Mouse (Mus musculus) hematopoietic multipotent progenitor cell, adult 10-12 weeks (in vitro differentiated cells): ENCODE measurements around the gene Gadd45gip1. TPM values are rescaled to one million over a fixed set of nuclear protein-coding genes. Genes with fewer than 3 reads are reported as not detected.

Experiments
- polyA plus RNA-seq: library from polyadenylated mRNA; stranded (reverse); fragments of >175 nt; gene quantifications from 2 replicates; pipeline ENCODE4 v1.2.3, GENCODE M21; 2012; ENCODE audit warnings: low replicate concordance

Gadd45gip1 gene
- 27.9 and 40.8 TPM in 2 replicates for polyA plus RNA-seq

DNA sequence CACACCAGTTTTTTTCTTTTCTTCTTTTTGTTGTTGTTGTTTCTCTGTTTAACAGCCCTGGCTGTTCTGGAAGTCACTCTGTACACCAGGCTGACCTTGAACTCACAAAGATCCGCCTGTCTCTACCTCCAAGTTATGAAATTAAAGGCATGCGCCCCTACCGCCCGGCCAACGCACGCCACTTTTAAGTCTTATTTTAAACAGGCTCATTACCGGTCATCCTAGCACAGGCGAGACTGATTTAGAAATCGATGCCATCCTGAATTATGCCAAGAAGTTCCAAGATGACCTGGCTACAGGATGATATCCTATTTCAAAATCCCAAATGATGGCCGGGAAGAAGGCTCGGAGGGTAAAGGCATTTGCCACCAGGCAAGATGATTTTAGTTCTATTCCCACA lies at the start of gene Gadd45gip1:
TSS of gene Gadd45gip1 (plus strand) at position 33 of the 400 bp plus-strand sequence.

GRCm38 (mm10) chr8:84799999-84800831 lies 31.1 kb upstream of the Gadd45gip1 start, which contains the start of gene Nfix:
Nfix (minus strand) TSS chr8:84800344.

DNA sequence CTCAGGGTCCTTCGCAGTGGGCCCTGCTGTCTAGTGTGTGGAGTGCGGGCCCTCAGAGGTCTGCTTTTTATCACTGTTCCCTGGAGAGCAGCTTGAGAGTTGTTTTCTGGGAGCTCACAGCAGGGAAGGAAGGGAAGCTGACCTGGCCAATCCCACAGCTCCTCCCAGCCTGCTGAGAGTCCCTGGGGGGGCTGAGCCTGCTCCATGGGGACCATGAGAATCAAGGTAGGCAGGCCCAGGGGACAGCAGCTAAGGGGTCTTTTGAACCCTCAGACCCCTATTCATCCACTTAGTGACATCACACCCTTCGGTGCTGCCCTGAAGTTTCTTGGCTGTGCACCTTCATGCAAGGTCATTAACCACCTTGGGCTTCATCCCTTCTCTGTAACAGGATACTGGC lies 8.6 kb upstream of the Gadd45gip1 start, which contains the start of gene Dand5:
TSS of gene Dand5 (minus strand) at position 101 of the 400 bp plus-strand sequence.

DNA sequence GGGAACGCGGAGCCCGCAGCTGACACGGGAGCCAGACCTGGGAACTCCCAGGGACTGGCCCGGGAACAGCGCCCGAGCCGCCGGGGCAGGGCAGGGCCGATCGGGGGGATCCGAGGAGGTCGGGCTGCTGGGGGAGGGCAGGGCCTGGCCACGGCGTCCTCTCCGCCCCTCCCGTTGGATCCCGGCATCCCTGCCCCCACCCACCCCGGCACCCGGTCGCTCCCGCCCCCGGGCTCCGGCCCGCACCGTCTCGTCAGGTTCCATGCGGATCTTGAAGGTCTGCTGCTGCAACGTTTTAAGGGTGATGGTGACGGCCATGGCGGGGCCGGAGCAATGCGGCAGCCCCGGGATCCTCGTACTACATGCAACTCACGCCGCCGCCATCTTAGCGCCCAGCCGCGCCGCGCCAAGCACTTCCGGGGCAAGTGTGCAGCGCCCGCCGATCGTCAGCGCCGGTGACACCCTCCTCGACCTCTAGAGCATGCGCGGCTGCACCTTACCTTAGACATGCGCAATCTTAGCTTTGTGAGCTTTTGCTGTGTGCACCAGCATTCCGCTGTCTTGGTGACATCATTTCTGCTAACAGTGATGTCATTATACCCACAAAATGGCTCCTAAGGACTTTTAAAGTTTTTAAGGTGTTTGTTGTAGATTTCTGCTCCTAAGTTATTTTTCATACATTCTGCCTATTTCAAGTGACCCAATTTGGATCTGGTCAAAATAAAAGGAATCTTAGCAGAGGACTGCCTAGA lies 9.1 kb downstream of the Gadd45gip1 start, which contains the start of gene Rad23a:
TSS of gene Rad23a (minus strand) at position 418 of the 752 bp plus-strand sequence.

DNA sequence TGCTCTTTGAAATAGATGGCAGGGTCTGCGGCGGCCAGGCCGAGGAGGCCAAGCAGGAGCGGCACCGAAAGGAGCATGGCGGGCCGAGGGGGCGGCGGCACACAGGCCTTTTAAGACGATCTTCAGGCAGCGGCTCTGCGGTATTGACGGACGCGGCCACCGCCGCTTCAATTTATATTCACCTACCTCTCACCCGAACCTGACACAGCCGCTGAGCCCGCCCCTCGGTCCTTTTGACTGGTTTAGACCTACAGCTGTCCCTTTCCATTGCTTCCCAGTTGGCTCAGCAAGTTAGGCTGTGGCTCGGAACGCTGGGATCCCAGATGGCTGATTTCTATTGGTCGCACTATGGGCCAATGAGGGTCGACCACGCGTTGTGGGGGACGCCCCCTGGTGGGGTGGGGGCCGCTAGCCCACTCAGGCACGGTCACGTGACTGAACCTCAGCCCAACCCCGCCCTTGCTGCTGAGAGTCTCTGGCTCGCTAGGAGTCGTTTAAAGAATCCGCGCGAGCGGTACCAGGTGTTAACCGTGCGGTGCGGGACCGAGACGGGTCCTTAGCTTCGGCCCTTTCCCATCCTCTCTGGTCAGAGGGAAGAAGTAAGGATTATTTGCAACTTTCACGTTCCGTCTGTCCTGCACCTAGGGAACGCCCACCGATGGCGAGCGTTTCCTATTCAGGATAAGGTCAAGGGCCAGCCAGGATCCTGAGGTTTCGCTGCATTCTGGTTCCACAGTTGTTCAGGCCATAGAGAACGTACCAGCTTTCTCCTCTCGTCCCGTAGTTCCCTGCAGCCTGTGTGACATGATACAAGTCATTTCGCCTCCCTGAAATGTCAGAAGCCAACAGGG lies 15.6 kb downstream of the Gadd45gip1 start, which contains the start of gene Calr:
TSS of gene Calr (minus strand) at position 213 of the 851 bp plus-strand sequence.

GRCm38 (mm10) chr8:84856864-84857441 lies 25.6 kb downstream of the Gadd45gip1 start, which contains the start of gene Farsa:
Farsa (plus strand) TSS chr8:84856989.

GRCm38 (mm10) chr8:84871376-84872308 lies 40.3 kb downstream of the Gadd45gip1 start, which contains the start of gene Syce2:
Syce2 (plus strand) TSS chr8:84872111.

Other genes starting within 250 kb of the Gadd45gip1 start
- gene Ier2, start 168.7 kb upstream of the Gadd45gip1 start, polyA plus RNA-seq: 110 and 415 TPM in 2 replicates
- 148 and 293 TPM in 2 replicates for gene Trmt1, start 145.2 kb upstream of the Gadd45gip1 start, polyA plus RNA-seq
- 94.0 and 104 TPM in 2 replicates for gene Nacc1, start 143.7 kb upstream of the Gadd45gip1 start, polyA plus RNA-seq
- 180 and 253 TPM in 2 replicates for gene Lyl1, start 130.1 kb upstream of the Gadd45gip1 start, polyA plus RNA-seq
- 24.7 and 29.3 TPM in 2 replicates for gene G430095P16Rik, start 108.5 kb upstream of the Gadd45gip1 start, polyA plus RNA-seq
- gene Nfix, start 31.2 kb upstream of the Gadd45gip1 start, polyA plus RNA-seq: 27.0 and 31.4 TPM in 2 replicates
- 1.8 and 2.7 TPM in 2 replicates for gene Dand5, start 8.7 kb upstream of the Gadd45gip1 start, polyA plus RNA-seq
- 457 and 479 TPM in 2 replicates for gene Rad23a, start 9.1 kb downstream of the Gadd45gip1 start, polyA plus RNA-seq
- 286 and 333 TPM in 2 replicates for gene Calr, start 15.4 kb downstream of the Gadd45gip1 start, polyA plus RNA-seq
- gene Farsa, start 25.5 kb downstream of the Gadd45gip1 start, polyA plus RNA-seq: 28.3 and 50.1 TPM in 2 replicates
- gene Syce2, start 40.6 kb downstream of the Gadd45gip1 start, polyA plus RNA-seq: 12.7 and 13.2 TPM in 2 replicates
- gene Gcdh, start 62.4 kb downstream of the Gadd45gip1 start, polyA plus RNA-seq: 22.8 and 49.5 TPM in 2 replicates
- gene Klf1, start 70.4 kb downstream of the Gadd45gip1 start, polyA plus RNA-seq: 15.8 and 107 TPM in 2 replicates
- 13.7 and 72.9 TPM in 2 replicates for gene Dnase2a, start 77.0 kb downstream of the Gadd45gip1 start, polyA plus RNA-seq
- 1.4 and 2.3 TPM in 2 replicates for gene Mast1, start 105.8 kb downstream of the Gadd45gip1 start, polyA plus RNA-seq
- not detected in 2 replicates for gene Rtbdn, start 115.5 kb downstream of the Gadd45gip1 start, polyA plus RNA-seq
- gene Gm49661, start 137.9 kb downstream of the Gadd45gip1 start, polyA plus RNA-seq: not detected in 2 replicates
- gene Prdx2, start 138.1 kb downstream of the Gadd45gip1 start, polyA plus RNA-seq: 10.7 and 94.5 TPM in 2 replicates
- gene Rnaseh2a, start 138.2 kb downstream of the Gadd45gip1 start, polyA plus RNA-seq: 196 and 282 TPM in 2 replicates
- gene Junb, start 147.2 kb downstream of the Gadd45gip1 start, polyA plus RNA-seq: 324 and 1,538 TPM in 2 replicates
- gene Hook2, start 159.1 kb downstream of the Gadd45gip1 start, polyA plus RNA-seq: 6.5 and 8.4 TPM in 2 replicates
- gene Best2, start 183.0 kb downstream of the Gadd45gip1 start, polyA plus RNA-seq: not detected in 2 replicates
- gene Asna1, start 193.8 kb downstream of the Gadd45gip1 start, polyA plus RNA-seq: 55.1 and 111 TPM in 2 replicates
- 260 and 442 TPM in 2 replicates for gene Trir, start 195.3 kb downstream of the Gadd45gip1 start, polyA plus RNA-seq
- gene Tnpo2, start 205.4 kb downstream of the Gadd45gip1 start, polyA plus RNA-seq: 9.5 and 12.9 TPM in 2 replicates
- 20.6 and 23.5 TPM in 2 replicates for gene Fbxw9, start 228.5 kb downstream of the Gadd45gip1 start, polyA plus RNA-seq
- 1.1 TPM in 1 of 2 replicates, not detected in the other for gene Gm5741, start 236.5 kb downstream of the Gadd45gip1 start, polyA plus RNA-seq
- gene Dhps, start 240.2 kb downstream of the Gadd45gip1 start, polyA plus RNA-seq: 31.6 and 110 TPM in 2 replicates
- 5.6 and 16.3 TPM in 2 replicates for gene Wdr83os, start 249.2 kb downstream of the Gadd45gip1 start, polyA plus RNA-seq
- gene Wdr83, start 249.8 kb downstream of the Gadd45gip1 start, polyA plus RNA-seq: 8.9 and 19.5 TPM in 2 replicates